Mouse (Mus musculus): ENCODE results near the gene Sf3a1. TPM values are rescaled to one million over a fixed set of nuclear protein-coding genes. Genes with fewer than 3 reads are reported as not detected.
A peak's percentile ranks its signal among the peaks of the same experiment; 100 is the strongest.
"Not testable (repeated sequence)": the region's sequence is repeated elsewhere in the genome, so short reads cannot be mapped to it uniquely, and the experiment has no call there.

Gene Sf3a1
- polyA plus RNA-seq, 1 experiment from 2014 or later = 83.9 TPM

- H3K36me3 ChIP-seq (replicated peaks) = no peaks in the 10 kb centered on the region
- ATAC-seq (ENCODE audit: low FRiP score) = no peak
- 82% methylated on average over 3 of the region's 3 CpGs for WGBS
Measured at GRCm38 (mm10) chr11:4121691-4122090, 38.5 kb upstream of the Sf3a1 start.

GRCm38 (mm10) chr11:4122226-4122625, 37.9 kb upstream of the Sf3a1 start:
- no peak for ATAC-seq (ENCODE audit: low FRiP score)
- Histone ChIP-seq H3K4me3 (replicated peaks) (no peak overlapping the region), H3K4me1 (peaks cover 14% of the 10 kb centered on the region), H3K9me3 (0 out of 2 replicates have a peak, but pooled peaks cover 17% of the 10 kb centered on the region), H3K4me2 (no peak overlapping the region), H3K27me3 (peaks cover 34% of the 10 kb centered on the region), H3K27ac (no peak overlapping the region), H3K9ac (no peak overlapping the region), H3K36me3 (replicated peaks) (no peaks in the 10 kb centered on the region)
- 83% methylated on average over 5 of the region's 5 CpGs for WGBS

More at GRCm38 (mm10) chr11:4121691-4122090, 38.5 kb upstream of the Sf3a1 start:
- no peak overlapping the region for H3K4me3 ChIP-seq (replicated peaks)
- H3K9ac ChIP-seq = no peak overlapping the region
- H3K27ac ChIP-seq = no peak overlapping the region
- 0 out of 2 replicates have a peak, but pooled peaks cover 12% of the 10 kb centered on the region for H3K9me3 ChIP-seq
- peaks cover 39% of the 10 kb centered on the region for H3K27me3 ChIP-seq
- H3K4me2 ChIP-seq = no peak overlapping the region
- peaks cover 15% of the 10 kb centered on the region for H3K4me1 ChIP-seq

- Histone ChIP-seq H3K9ac (no peak within 1 kb of the TSS), H3K9me3 (0 out of 2 replicates have a peak, but pooled peaks cover 17% of the 10 kb centered on the region), H3K27me3 (peaks cover 27% of the 10 kb centered on the region), H3K4me3 (replicated peaks) (no peak within 1 kb of the TSS), H3K4me1 (peaks cover 8% of the 10 kb centered on the region), H3K4me2 (no peak within 1 kb of the TSS), H3K36me3 (replicated peaks) (no peaks in the 10 kb centered on the region), H3K27ac (no peak within 1 kb of the TSS)
- no peak for ATAC-seq (ENCODE audit: low FRiP score)
- 65% methylated on average over 10 of the region's 10 CpGs for WGBS
Measured at GRCm38 (mm10) chr11:4122742-4123579, 37.2 kb upstream of the Sf3a1 start, which contains the start of gene Sec14l2. Sec14l2 (minus strand) TSS chr11:4123415.

GRCm38 (mm10) chr11:4123922-4124321, 36.2 kb upstream of the Sf3a1 start:
- ATAC-seq (ENCODE audit: low FRiP score) = no peak
- Histone ChIP-seq H3K27me3 (peaks cover 24% of the 10 kb centered on the region), H3K27ac (no peak overlapping the region), H3K4me3 (replicated peaks) (no peak overlapping the region), H3K4me1 (peaks cover under 1% of the 10 kb centered on the region), H3K9me3 (0 out of 2 replicates have a peak, but pooled peaks cover 17% of the 10 kb centered on the region), H3K4me2 (no peak overlapping the region), H3K36me3 (replicated peaks) (no peaks in the 10 kb centered on the region), H3K9ac (no peak overlapping the region)
- WGBS = 65% methylated on average over 5 of the region's 5 CpGs

GRCm38 (mm10) chr11:4127059-4127458, 33.1 kb upstream of the Sf3a1 start:
- 0 out of 2 replicates have a peak, but pooled peaks cover 3% of the 10 kb centered on the region for H3K4me1 ChIP-seq
- no peak for ATAC-seq (ENCODE audit: low FRiP score)
- no peak overlapping the region for H3K4me2 ChIP-seq
- no peaks in the 10 kb centered on the region for H3K36me3 ChIP-seq (replicated peaks)
- peaks cover 4% of the 10 kb centered on the region; the same call in 1 of the 2 replicates for H3K27me3 ChIP-seq
- no peak overlapping the region for H3K9ac ChIP-seq
- H3K4me3 ChIP-seq (replicated peaks) = no peak overlapping the region
- no peak overlapping the region for H3K27ac ChIP-seq
- 90% methylated on average over 1 of the region's 1 CpGs for WGBS
- 0 out of 2 replicates have a peak, but pooled peaks cover 17% of the 10 kb centered on the region for H3K9me3 ChIP-seq

- not testable (repeated sequence) for H3K9ac ChIP-seq; H3K27me3 ChIP-seq; ATAC-seq (ENCODE audit: low FRiP score); H3K4me2 ChIP-seq; H3K4me1 ChIP-seq; H3K36me3 ChIP-seq (replicated peaks); H3K4me3 ChIP-seq (replicated peaks); H3K27ac ChIP-seq
- 94% methylated on average over 4 of the region's 4 CpGs for WGBS
- H3K9me3 ChIP-seq = peaks cover 19% of the 10 kb centered on the region; the same call in 1 of the 2 replicates
Measured at GRCm38 (mm10) chr11:4128461-4128860, 31.7 kb upstream of the Sf3a1 start.

GRCm38 (mm10) chr11:4133450-4133849, 26.7 kb upstream of the Sf3a1 start:
- ATAC-seq (ENCODE audit: low FRiP score) = no peak
- H3K27me3 ChIP-seq = no peaks in the 10 kb centered on the region

GRCm38 (mm10) chr11:4134400-4134799, 25.8 kb upstream of the Sf3a1 start:
- no peak overlapping the region for H3K9ac ChIP-seq
- no peak; the same call in 1 of the 2 replicates for ATAC-seq (ENCODE audit: low FRiP score)
- H3K36me3 ChIP-seq (replicated peaks) = peaks cover 22% of the 10 kb centered on the region
- peaks cover 3% of the 10 kb centered on the region; the same call in 1 of the 2 replicates for H3K9me3 ChIP-seq
- WGBS = 58% methylated on average over 6 of the region's 6 CpGs
- H3K27ac ChIP-seq = no peak overlapping the region
- no peak overlapping the region; the same call in 1 of the 2 replicates for H3K4me3 ChIP-seq (replicated peaks)
- peak overlapping the region; percentile 76; the same call in 1 of the 2 replicates for H3K4me2 ChIP-seq
- peaks cover 26% of the 10 kb centered on the region for H3K4me1 ChIP-seq
- no peaks in the 10 kb centered on the region for H3K27me3 ChIP-seq

More at GRCm38 (mm10) chr11:4133450-4133849, 26.7 kb upstream of the Sf3a1 start:
- Histone ChIP-seq H3K9me3 (peaks cover 3% of the 10 kb centered on the region; the same call in 1 of the 2 replicates), H3K36me3 (replicated peaks) (peaks cover 14% of the 10 kb centered on the region), H3K27ac (no peak overlapping the region), H3K9ac (no peak overlapping the region), H3K4me3 (replicated peaks) (no peak overlapping the region), H3K4me1 (peaks cover 26% of the 10 kb centered on the region), H3K4me2 (no peak overlapping the region)
- WGBS = 57% methylated on average over 3 of the region's 3 CpGs

GRCm38 (mm10) chr11:4134986-4135935, 24.9 kb upstream of the Sf3a1 start, which contains the start of gene Rnf215:
Rnf215 (plus strand) TSS chr11:4135202.
- H3K9ac ChIP-seq = peak within 1 kb of the TSS; percentile 97
- H3K4me3 ChIP-seq (replicated peaks) = peak within 1 kb of the TSS; percentile 88
- WGBS = 2% methylated on average over 65 of the region's 66 CpGs
- peaks cover 30% of the 10 kb centered on the region for H3K36me3 ChIP-seq (replicated peaks)
- peaks cover 26% of the 10 kb centered on the region for H3K4me1 ChIP-seq
- H3K4me2 ChIP-seq = peak within 1 kb of the TSS; percentile 76
- peak; percentile 95 for ATAC-seq (ENCODE audit: low FRiP score)
- H3K27me3 ChIP-seq = no peaks in the 10 kb centered on the region
- peaks cover 3% of the 10 kb centered on the region; the same call in 1 of the 2 replicates for H3K9me3 ChIP-seq
- peak within 1 kb of the TSS; percentile 79 for H3K27ac ChIP-seq

- Histone ChIP-seq H3K9me3 (no peaks in the 10 kb centered on the region), H3K4me2 (no peak overlapping the region), H3K27ac (no peak overlapping the region), H3K4me3 (replicated peaks) (no peak overlapping the region), H3K4me1 (peaks cover 23% of the 10 kb centered on the region), H3K36me3 (replicated peaks) (peaks cover 67% of the 10 kb centered on the region), H3K9ac (no peak overlapping the region), H3K27me3 (no peaks in the 10 kb centered on the region)
- ATAC-seq (ENCODE audit: low FRiP score) = no peak
- 85% methylated on average over 2 of the region's 2 CpGs for WGBS
Measured at GRCm38 (mm10) chr11:4138964-4139363, 21.2 kb upstream of the Sf3a1 start.

- H3K4me1 ChIP-seq = peaks cover 13% of the 10 kb centered on the region
- H3K9ac ChIP-seq = no peak overlapping the region
- H3K4me2 ChIP-seq = no peak overlapping the region
- no peaks in the 10 kb centered on the region for H3K9me3 ChIP-seq
- no peaks in the 10 kb centered on the region for H3K27me3 ChIP-seq
- ATAC-seq (ENCODE audit: low FRiP score) = no peak
- H3K36me3 ChIP-seq (replicated peaks) = peaks cover 74% of the 10 kb centered on the region
- no peak overlapping the region for H3K27ac ChIP-seq
- no peak overlapping the region for H3K4me3 ChIP-seq (replicated peaks)
Measured at GRCm38 (mm10) chr11:4141505-4141904, 18.6 kb upstream of the Sf3a1 start.

GRCm38 (mm10) chr11:4142352-4142751, 17.8 kb upstream of the Sf3a1 start:
- 86% methylated on average over 4 of the region's 4 CpGs for WGBS
- peaks cover 5% of the 10 kb centered on the region; the same call in 1 of the 2 replicates for H3K4me1 ChIP-seq
- H3K4me2 ChIP-seq = no peak overlapping the region
- ATAC-seq (ENCODE audit: low FRiP score) = no peak
- no peaks in the 10 kb centered on the region for H3K9me3 ChIP-seq
- H3K27ac ChIP-seq = no peak overlapping the region
- no peak overlapping the region for H3K4me3 ChIP-seq (replicated peaks)
- no peaks in the 10 kb centered on the region for H3K27me3 ChIP-seq
- H3K9ac ChIP-seq = no peak overlapping the region
- peaks cover 69% of the 10 kb centered on the region for H3K36me3 ChIP-seq (replicated peaks)

Measured in forebrain, embryonic 12.5 days (tissue).